Mouse (Mus musculus): ENCODE measurements around the gene Gja1. TPM values are rescaled to one million over a fixed set of nuclear protein-coding genes. Genes with fewer than 3 reads are reported as not detected.

The Gja1 gene
- polyA plus RNA-seq, 1 experiment from 2014 or later: 77.9 TPM

DNA sequence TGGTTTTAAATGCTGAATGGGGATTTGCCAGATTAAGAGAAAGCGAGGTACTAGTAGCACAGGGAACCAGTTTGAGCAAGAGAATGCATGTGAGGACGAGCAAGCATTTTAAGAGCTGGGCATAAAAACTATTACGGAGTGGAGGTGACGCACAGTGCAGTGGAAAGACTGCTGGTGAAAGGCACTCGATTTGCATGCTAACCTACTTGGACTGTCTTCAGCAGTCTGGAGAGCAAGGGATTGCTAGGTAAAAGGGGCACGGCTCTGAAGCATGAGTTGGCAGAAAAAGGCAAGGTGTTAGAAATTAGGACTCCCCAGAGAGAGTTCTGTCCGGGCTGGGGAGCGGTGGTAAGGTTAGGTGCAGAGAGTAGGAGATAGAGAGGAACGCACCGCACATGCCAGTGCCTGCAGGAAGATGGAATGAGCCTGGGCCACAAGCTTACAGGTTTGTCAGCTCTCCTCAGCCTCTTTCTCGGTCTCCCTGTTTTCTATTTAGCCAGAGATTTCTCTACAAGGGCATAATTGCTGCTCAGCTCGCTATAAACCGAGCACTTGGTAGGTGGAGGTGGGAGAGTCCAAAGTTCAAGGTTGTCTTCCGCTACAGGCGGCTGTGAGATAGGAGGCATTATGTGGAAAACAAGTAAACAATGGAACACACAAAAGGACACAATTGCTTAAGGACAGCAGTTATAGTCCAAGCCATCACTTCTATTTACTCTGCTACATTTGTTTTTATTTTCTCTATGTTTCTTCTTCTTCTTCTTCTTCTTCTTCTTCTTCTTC, 48.1 kb downstream of the Gja1 start:
- Histone ChIP-seq H3K4me1 (no peaks in the 10 kb centered on the region), H3K4me2 (no peak overlapping the region), H3K36me3 (no peaks in the 10 kb centered on the region), H3K9ac (no peak overlapping the region), H3K27me3 (replicated peaks) (no peaks in the 10 kb centered on the region), H3K27ac (no peak overlapping the region), H3K9me3 (no peaks in the 10 kb centered on the region), H3K4me3 (replicated peaks) (no peak overlapping the region)
- ATAC-seq (ENCODE audit: insufficient read depth, low FRiP score, low read depth): no peak
- WGBS: 75% methylated on average over 15 of the region's 15 CpGs

DNA sequence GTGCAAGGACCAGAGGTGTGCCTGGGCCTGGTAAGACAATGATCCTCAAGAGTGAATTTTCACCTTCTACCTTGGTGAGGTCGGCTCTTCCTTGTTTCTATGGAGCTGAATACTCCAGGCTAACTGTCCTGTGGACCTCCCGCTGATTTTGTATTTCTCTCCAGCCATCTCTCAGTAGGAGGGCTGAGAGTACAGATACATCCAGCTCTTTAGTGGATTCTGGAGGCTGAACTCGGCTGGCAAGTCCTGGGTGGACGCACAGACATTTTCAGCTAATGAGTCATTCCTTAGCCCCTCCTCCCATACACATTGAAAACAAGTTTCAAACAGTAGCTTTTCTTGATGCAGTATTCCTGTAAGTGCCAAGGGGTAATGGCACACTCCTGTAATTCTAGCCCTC, 49.2 kb downstream of the Gja1 start:
- H3K4me3 ChIP-seq (replicated peaks): no peak overlapping the region
- 66% methylated on average over 4 of the region's 4 CpGs for WGBS
- no peaks in the 10 kb centered on the region for H3K27me3 ChIP-seq (replicated peaks)
- no peaks in the 10 kb centered on the region for H3K36me3 ChIP-seq
- H3K9me3 ChIP-seq: no peaks in the 10 kb centered on the region
- no peak overlapping the region for H3K9ac ChIP-seq
- H3K27ac ChIP-seq: no peak overlapping the region
- ATAC-seq (ENCODE audit: insufficient read depth, low FRiP score, low read depth): no peak; the same call in 1 of the 2 replicates
- H3K4me2 ChIP-seq: no peak overlapping the region
- no peaks in the 10 kb centered on the region for H3K4me1 ChIP-seq

DNA sequence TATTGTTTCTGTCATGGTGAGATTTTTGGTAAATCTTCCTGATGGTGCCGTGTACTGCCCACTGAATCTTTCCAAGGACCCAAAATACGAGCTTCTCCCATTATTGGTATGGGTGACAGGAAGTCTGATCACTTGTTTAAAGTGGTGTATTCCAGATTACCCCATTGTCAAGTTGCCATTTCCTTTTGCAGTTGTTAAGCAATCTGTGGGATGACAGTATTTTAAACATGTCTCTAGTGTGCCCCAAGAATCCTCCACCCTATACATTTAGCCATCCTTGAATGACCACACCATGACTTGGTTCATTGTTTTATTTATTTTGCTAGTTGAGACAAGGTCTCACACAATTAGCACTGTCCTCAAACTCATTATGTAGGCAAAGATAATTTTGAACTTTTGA, 50.3 kb downstream of the Gja1 start:
- Histone ChIP-seq H3K9ac (no peak overlapping the region), H3K27me3 (replicated peaks) (no peaks in the 10 kb centered on the region), H3K27ac (no peak overlapping the region), H3K9me3 (no peaks in the 10 kb centered on the region), H3K4me3 (replicated peaks) (no peak overlapping the region), H3K4me2 (no peak overlapping the region), H3K36me3 (no peaks in the 10 kb centered on the region), H3K4me1 (no peaks in the 10 kb centered on the region)
- 71% methylated on average over 2 of the region's 2 CpGs for WGBS
- ATAC-seq (ENCODE audit: insufficient read depth, low FRiP score, low read depth): no peak

DNA sequence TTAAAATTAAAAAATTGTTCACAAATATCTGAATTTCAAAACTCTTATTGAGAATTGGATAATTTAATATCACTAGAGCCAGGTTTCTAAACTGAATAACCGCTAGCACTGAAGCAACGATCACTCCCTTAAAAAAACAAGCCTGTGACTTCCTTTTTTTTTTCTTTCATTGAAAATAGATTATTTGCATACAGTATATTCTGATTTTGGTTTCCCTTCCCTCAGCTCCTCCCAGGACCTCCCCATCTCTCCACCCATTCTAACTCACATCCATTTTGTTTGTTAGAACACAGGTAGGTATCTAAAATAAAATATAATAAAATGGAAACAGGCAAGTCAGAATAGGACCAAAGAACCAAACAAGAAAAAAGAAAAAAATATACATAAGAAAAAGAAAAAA, 50.7 kb downstream of the Gja1 start:
- 81% methylated on average over 2 of the region's 2 CpGs for WGBS

DNA sequence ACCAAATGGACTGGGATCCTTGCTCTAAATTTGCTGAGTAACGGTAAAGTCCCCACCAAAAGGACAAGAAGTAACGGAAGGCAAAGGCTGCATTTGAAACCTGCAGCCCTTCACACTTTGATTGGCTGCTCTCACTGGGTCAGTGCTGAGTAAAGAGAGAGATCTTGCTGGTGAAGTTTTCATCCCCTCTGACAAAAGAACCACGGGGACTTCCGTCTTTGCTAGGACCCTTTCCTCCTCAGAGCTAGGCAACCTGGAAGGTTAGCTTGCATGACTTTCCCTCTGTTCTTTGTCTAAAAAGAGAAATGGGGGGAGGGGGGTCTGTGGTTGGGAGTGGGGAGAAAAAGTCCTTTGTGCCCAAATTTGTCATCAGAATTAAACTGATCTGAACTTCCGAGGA, 51.9 kb downstream of the Gja1 start:
- Histone ChIP-seq H3K4me3 (replicated peaks) (no peak overlapping the region), H3K27me3 (replicated peaks) (no peaks in the 10 kb centered on the region)
- WGBS: 72% methylated on average over 5 of the region's 5 CpGs

More for the DNA sequence above, 50.7 kb downstream of the Gja1 start:
- no peak for ATAC-seq (ENCODE audit: insufficient read depth, low FRiP score, low read depth)
- no peak overlapping the region for H3K27ac ChIP-seq
- H3K4me1 ChIP-seq: no peaks in the 10 kb centered on the region
- H3K4me2 ChIP-seq: no peak overlapping the region
- H3K9me3 ChIP-seq: no peaks in the 10 kb centered on the region
- H3K36me3 ChIP-seq: no peaks in the 10 kb centered on the region
- no peaks in the 10 kb centered on the region for H3K27me3 ChIP-seq (replicated peaks)
- no peak overlapping the region for H3K9ac ChIP-seq
- no peak overlapping the region for H3K4me3 ChIP-seq (replicated peaks)

DNA sequence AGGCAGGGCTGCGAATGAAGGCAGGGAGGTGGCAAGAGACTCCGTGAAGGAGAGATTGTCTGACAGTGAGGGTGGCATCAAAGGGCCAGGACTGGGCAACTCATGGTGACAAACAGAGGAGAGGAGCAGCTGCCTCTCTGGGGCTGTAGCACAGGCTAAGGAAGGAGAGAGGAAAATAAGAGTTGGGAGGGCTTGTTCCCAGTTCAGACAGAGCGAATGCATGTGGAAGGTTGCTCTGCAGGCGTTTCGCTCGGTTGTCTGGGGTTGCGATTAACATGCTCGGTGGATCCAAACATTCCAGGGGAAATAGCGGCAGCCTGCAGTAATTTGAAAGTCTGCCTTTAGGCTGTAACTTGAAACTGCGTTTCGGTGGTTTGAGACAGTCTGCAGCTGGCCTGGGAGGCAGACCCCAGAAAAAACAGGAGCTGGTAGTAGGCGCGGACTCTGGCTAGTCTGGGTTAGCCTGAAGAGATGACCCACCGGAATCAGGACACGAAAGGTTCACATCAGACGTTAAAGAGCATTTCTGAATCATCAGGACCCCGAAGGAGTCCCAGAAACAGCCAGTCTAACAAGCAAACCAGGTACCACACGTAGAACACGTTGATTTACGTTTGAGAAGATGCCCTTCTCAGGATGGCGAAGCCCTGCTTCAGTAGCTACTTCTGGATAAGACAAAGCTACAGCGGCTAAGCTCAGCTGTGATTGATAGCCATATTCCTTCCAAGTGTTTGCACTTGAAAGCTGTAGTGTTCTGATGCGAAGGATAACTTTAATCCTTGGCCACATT, 54.7 kb downstream of the Gja1 start:
- Histone ChIP-seq H3K4me2 (peak overlapping the region; percentile 55), H3K4me3 (replicated peaks) (peak overlapping the region; percentile 19; the same call in 1 of the 2 replicates), H3K4me1 (no peaks in the 10 kb centered on the region), H3K9ac (no peak overlapping the region), H3K9me3 (no peaks in the 10 kb centered on the region), H3K36me3 (no peaks in the 10 kb centered on the region), H3K27me3 (replicated peaks) (no peaks in the 10 kb centered on the region), H3K27ac (no peak overlapping the region)
- 10% methylated on average over 23 of the region's 23 CpGs for WGBS
- ATAC-seq (ENCODE audit: insufficient read depth, low FRiP score, low read depth): no peak

More for the DNA sequence above, 51.9 kb downstream of the Gja1 start:
- H3K27ac ChIP-seq: no peak overlapping the region
- H3K4me2 ChIP-seq: no peak overlapping the region
- no peak overlapping the region for H3K9ac ChIP-seq
- H3K9me3 ChIP-seq: no peaks in the 10 kb centered on the region
- H3K4me1 ChIP-seq: no peaks in the 10 kb centered on the region
- no peaks in the 10 kb centered on the region for H3K36me3 ChIP-seq
- no peak for ATAC-seq (ENCODE audit: insufficient read depth, low FRiP score, low read depth)

DNA sequence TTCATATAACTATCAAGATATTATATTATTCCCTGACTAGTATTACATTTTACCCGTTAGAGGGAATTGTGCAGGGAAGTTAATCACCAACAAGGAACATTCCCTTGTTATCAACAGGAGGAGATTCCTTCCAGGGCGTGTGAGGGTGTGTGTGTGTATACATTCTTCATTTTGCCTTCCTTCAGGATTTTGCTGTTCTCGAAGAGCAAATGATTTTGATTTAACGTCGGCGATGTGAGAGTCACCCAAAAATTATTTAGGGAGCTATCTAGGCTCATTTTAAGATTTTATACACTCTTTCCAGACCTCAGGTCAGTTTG, 55.2 kb downstream of the Gja1 start:
- Histone ChIP-seq H3K4me1 (no peaks in the 10 kb centered on the region), H3K27me3 (replicated peaks) (no peaks in the 10 kb centered on the region), H3K9me3 (no peaks in the 10 kb centered on the region), H3K4me3 (replicated peaks) (no peak overlapping the region), H3K4me2 (no peak overlapping the region), H3K9ac (no peak overlapping the region), H3K36me3 (no peaks in the 10 kb centered on the region), H3K27ac (no peak overlapping the region)
- 41% methylated on average over 6 of the region's 6 CpGs for whole genome bisulfite sequencing
- no peak for ATAC-seq (ENCODE audit: insufficient read depth, low FRiP score, low read depth)

DNA sequence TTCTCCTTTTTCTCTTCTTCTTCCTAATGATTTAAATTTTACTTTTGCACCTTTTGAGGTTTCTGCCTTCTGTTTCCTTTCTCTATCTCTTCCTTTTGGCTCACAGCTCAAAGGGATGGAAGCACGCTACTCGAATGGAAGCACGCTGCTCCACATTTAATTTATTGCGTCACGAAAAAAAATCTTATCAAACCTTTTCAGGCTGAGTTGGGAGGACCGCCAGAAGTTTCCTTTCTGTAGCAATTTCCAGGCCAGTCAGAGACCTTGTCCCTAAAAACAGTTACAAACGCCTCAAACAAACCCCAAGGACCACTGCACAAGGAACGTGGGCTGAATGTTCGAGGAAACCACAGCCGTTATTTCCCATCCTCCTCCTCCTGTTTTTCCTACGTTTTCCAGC, 60.2 kb downstream of the Gja1 start:
- ATAC-seq (ENCODE audit: insufficient read depth, low FRiP score, low read depth): no peak
- H3K36me3 ChIP-seq: no peaks in the 10 kb centered on the region
- H3K27me3 ChIP-seq (replicated peaks): no peaks in the 10 kb centered on the region
- no peaks in the 10 kb centered on the region for H3K9me3 ChIP-seq
- H3K4me2 ChIP-seq: no peak overlapping the region
- no peaks in the 10 kb centered on the region for H3K4me1 ChIP-seq
- H3K27ac ChIP-seq: no peak overlapping the region
- H3K9ac ChIP-seq: no peak overlapping the region
- WGBS: 64% methylated on average over 11 of the region's 11 CpGs
- no peak overlapping the region for H3K4me3 ChIP-seq (replicated peaks)

DNA sequence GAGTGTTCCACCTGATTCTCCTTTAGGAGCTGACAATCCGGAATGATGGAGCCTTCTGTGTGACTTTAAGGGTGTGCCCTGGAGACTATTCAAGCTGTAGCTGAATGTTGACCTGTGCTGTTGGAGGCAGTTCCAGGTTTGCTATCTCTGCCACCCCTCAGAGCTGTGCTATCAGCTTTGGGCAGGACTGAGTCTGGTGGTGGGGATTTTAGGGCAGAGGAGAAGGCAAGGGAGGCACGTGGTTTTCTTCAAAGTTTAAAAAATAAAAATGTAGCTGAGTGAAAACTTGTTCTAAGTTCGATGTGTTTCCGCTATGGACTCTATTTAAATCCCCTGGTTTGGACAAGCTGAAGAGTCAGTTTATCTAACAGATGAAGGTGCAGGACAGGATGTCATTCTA, 62.5 kb downstream of the Gja1 start:
- Histone ChIP-seq H3K27ac (no peak overlapping the region), H3K4me3 (replicated peaks) (no peak overlapping the region), H3K4me2 (no peak overlapping the region), H3K4me1 (no peaks in the 10 kb centered on the region), H3K36me3 (no peaks in the 10 kb centered on the region), H3K9me3 (no peaks in the 10 kb centered on the region), H3K9ac (no peak overlapping the region), H3K27me3 (replicated peaks) (no peaks in the 10 kb centered on the region)
- ATAC-seq (ENCODE audit: insufficient read depth, low FRiP score, low read depth): no peak
- 37% methylated on average over 4 of the region's 4 CpGs for WGBS

DNA sequence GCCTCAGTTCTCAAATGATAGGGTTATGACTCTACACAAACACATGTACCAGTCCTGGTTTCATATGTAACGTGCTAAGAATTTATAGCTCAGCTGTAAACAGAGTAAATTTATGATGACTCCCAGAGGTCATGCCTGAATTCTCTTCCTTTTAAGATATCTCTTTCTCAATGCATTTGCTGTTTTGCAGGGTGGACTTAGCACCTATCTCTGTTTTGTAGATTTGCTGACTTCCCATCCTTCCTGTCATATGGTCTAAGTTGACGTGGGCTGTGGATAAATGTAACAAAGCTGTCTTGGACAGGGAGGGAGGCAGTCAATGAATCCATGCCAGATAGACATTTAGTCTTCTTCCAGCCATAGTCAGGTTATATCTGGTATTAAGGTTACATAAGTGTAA, 67.3 kb downstream of the Gja1 start:
- ATAC-seq (ENCODE audit: insufficient read depth, low FRiP score, low read depth): no peak
- H3K4me3 ChIP-seq (replicated peaks): no peak overlapping the region
- H3K36me3 ChIP-seq: no peaks in the 10 kb centered on the region
- H3K4me2 ChIP-seq: no peak overlapping the region
- no peaks in the 10 kb centered on the region for H3K4me1 ChIP-seq
- 64% methylated on average over 2 of the region's 2 CpGs for WGBS
- no peaks in the 10 kb centered on the region for H3K9me3 ChIP-seq
- H3K9ac ChIP-seq: no peak overlapping the region
- H3K27me3 ChIP-seq (replicated peaks): no peaks in the 10 kb centered on the region
- H3K27ac ChIP-seq: no peak overlapping the region

DNA sequence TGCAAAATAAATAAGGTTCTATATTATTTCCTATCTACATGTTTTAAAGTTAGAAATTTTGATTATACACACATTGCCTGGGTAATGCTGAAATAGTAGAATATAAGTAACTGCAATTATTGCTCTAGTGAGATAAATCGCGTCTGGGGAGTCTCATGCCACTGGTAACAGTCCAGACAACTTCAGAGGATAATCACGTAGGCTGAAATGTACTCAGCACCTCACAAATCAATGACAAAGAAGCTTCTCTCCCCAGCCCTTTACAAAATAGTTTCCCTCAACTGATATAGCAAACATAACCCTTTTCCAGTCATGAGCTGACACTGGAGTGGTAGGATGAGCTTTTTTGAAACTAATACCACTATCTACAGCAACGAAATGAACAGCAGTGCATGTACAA, 71.9 kb downstream of the Gja1 start:
- H3K4me1 ChIP-seq: no peaks in the 10 kb centered on the region
- H3K36me3 ChIP-seq: no peaks in the 10 kb centered on the region
- H3K27ac ChIP-seq: no peak overlapping the region
- no peaks in the 10 kb centered on the region for H3K27me3 ChIP-seq (replicated peaks)
- H3K9ac ChIP-seq: no peak overlapping the region
- no peak for ATAC-seq (ENCODE audit: insufficient read depth, low FRiP score, low read depth)
- no peak overlapping the region for H3K4me2 ChIP-seq
- 68% methylated on average over 4 of the region's 4 CpGs for WGBS
- H3K9me3 ChIP-seq: no peaks in the 10 kb centered on the region
- no peak overlapping the region for H3K4me3 ChIP-seq (replicated peaks)

Data from stomach, embryonic 15.5 days (tissue).